Mouse (Mus musculus) CH12F3 (cell line): Measurements from ENCODE around the gene Fam92b.

Experiments used
- in situ Hi-C: fragments of 300-500 bp; cut with MboI; formaldehyde crosslinking; loops from 2 replicates; pipeline ENCODE4 v1.14.3; 2020; ENCODE audit warnings: low sequenced_read_pairs

Gene Fam92b

DNA sequence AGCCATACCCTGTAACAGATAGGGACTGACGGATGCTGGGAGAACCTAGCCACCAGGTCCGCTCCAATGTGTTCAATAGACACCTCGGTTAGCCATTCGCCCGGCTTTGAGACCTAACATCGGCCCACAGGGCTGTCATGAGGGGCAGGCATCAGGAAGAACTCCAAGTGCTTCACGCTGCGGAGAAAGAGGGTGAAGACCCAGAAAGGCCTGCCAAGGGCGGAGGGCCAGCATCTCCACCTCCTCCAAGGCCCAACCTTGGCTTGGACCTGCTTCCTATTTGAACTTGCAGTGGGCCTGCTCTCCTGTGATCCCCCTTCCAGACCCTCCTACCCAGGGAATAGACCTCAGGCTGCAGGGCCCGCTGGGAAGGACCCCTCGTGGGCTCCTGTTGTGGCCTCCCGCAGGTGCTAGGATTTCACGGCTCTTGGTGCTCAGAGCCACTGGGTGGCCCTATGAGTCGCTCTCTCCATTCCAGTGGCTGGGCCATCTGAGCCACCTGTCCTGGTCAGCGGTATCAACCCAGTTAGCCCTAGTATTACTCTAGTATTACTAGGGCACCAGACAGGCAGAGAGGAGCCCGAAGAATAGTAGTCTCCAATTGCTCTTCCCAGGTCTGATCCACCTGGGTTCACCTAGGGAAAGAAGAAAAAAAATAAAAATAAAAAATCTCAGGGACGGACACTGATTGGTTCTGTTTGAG is 13.0 kb upstream of the Fam92b start:
- in situ Hi-C loops = no loop called here

DNA sequence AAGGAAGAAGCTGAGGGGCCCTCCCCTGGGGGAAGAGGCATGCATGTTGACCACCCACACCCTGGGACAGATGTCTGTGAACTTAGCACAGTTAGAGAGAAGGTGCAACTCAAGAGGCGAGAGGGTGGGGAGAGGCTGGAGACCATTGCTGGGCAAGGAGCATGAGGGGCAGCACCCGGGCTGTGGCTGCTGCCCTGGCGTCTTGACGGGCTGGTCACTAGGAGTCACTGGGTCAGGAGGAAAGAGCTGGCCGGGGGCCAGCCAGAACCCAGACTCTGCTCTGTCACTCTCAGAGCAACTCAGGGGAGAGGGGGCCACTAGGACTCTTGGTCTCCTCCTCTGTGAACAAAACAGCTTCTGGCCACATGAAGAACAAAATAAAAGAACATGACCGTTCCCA is 12.2 kb upstream of the Fam92b start:
- in situ Hi-C loops = no loop called here

DNA sequence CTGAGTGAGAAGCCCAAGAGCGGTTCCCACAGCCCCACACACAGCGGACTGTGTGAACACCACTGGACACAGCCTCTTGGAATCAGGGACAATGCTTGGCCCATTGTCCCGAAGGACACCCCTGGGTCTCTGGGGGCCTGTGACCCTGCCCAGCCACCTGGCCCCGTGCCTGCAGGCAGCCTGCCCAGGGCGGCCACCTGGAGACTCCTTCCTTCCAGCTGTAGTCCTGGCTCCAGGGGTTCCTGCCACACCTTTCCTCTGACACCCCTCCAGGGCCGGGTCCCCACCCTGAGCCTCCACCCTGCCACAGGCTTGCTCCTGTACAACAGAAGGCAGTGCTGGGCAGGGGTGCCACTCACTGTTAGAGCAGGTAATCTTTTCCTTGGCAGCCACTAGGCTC is 11.2 kb upstream of the Fam92b start:
- in situ Hi-C loops = no loop called here

DNA sequence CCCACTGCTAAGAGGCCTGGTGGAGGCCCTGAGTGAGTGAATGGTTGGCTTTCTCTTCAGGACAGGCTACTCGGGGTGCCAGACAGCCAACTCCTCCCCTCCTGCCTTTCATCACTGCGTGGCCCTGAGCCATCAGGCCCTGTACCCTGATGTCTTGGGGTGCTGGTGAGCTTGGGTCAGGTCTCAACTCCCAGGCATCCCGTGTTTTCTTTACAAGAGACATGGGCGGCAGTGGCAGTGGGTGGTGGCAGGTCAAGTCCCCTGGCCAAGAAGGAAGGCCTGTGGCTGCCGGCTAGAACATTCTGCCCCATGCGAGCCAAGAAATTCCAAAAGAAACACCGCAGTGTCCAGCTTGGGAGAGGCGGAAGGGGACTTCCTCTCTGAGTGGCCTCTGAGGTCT is 9.2 kb upstream of the Fam92b start:
- in situ Hi-C loops = no loop called here

DNA sequence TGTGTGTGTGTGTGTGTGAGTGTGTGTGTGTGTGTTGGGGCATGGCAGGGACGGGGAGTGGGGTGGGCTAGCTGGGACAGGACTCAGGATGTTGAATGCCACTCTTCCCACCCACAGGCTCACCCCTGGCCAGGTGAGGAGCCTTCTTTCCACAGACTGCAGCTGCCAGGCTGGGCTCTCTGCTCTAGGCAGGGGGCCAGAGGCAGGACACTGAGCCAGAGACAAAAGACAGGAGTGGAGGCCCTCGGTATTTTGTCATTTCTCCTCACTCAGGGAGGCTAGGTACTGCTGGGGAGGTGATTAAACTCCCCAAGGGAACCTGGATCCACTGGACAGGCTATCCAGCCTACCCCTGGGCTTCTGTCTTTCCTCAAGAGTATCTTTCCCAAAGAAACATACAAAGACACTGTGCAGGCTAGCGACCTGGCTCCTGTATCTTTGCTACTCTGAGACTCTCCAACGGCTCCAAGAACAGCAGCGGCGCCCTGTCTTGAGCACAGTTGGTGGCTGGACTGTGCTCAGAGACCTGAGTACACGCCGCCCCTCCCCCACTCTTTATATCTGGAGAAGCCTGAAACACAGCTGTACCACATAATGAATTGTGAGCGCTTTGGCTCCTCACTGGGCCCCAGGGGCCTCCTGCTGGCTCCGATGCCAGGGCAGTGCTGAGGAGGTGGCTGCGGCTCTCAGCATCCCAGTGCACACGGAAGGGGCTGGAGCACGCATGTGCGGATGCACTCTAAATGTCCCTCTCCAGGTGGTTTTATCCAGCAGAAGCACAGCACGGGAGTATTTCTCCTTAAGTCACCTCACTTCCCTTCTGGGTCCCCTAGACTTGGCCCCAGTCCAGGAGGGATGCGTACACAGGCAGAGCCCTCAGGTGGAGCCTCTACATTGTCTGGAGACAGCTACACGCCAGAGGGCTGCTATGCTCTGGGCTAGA is 7.9 kb upstream of the Fam92b start:
- in situ Hi-C loops = no loop called here

DNA sequence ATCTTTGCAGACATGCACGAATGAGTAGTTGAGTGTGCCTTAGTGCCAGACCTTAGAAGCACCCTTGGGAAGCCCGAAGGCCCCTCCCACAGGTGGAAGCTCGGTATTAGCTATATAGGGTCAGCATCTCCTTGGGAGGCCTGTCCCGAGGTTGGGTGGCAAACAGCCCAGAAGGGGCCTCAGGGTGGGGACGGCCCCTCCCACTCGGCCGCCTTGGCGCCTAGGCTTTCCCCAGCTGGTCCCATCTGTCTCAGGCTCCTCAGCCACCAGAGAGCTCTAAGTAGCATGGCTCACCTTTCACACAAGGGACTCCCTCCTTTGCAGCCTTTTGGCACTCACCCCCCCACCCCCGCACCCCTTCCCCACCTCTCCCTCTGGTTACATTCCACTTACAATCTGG is 7.1 kb upstream of the Fam92b start:
- in situ Hi-C loops = no loop called here

DNA sequence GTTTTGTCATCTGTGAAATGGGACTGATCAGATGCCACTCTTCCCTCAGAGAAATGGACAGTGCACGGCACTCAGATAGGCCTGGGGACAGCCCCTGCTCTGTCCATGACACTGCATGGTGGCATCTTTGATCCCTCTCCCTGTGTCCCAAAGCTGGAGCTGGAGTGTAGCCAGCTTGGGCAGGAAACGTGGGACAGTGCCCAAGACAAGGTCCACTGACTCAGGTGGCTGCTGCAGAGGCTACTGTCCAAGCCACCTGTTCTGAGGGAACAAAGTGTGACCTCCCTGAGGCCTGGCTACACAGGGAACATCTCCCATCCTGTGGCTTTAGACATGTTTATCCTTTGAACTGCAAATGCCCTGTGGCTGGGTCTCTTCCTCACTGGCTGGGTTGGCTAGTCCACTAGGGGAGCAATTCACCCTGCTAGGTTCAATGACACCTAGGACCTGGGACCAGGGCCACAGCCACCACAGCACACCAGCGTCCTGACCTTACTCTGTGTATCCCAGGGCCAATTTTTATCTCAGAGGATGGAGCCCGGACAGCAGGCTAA is 4.7 kb upstream of the Fam92b start:
- in situ Hi-C loops = no loop called here

DNA sequence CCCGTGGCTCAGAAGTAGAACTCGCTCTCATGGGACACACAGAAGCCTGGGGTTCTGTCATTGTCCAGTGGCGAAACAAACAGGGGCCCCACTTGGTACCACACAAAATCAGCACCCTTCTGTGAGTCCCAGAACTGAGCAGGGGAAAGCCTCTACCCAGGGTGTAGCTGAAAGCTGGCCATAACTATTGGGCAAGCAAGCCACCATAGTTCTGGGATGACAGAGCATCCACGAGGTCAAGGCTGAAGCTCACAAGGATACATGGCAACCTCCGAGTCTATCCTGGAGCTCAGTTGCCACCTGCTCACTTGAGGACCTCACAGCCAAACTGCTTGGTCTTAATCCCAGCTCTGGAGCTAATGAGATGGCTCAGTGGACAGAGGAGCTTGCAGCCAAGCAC is 4.0 kb upstream of the Fam92b start:
- in situ Hi-C loops = no loop called here

DNA sequence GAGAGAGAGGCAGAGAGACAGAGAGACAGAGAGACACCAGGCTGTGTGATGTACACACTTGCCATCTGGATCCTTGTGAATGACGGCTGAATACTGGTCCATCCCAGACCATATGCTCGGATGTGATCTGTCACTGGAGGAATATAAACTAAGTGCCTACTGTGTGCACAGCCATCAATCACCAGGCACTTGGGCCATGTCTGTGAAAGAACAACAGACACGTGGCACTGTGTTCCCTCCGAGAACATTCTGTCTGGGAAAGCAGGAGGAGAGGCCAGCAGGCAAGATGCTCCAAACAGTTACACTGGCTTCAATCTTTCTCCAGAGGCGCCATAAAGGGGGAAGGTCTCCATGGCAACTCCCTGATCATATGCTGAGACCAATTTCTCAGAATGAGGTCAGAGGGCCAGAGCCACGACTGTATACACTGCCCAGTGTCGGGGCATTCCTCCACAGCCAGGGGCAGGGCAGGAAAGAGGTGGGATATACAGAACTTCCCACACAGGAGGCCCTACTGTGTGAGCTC is 3.2 kb upstream of the Fam92b start:
- in situ Hi-C loops = no loop called here

DNA sequence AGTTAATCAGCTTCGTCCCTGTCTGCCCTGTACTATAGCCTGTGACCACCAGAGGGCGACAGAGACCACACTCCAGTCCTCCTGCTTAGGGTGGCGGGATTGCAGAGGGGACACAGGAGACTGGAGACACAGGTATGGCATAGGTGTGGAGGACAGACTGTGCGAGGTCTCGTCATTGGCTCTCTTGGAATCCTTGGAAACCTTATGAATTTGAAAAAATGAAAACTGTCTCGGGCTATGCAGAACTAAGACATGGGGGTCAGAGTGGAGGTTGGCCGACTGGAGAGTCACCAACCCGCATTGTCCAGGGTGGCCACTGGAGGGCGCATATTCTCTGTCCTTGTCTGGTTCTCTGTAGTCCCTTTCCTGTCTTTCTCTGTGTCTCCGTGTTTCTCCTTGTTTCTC is 1.8 kb upstream of the Fam92b start:
- in situ Hi-C loops = no loop called here

DNA sequence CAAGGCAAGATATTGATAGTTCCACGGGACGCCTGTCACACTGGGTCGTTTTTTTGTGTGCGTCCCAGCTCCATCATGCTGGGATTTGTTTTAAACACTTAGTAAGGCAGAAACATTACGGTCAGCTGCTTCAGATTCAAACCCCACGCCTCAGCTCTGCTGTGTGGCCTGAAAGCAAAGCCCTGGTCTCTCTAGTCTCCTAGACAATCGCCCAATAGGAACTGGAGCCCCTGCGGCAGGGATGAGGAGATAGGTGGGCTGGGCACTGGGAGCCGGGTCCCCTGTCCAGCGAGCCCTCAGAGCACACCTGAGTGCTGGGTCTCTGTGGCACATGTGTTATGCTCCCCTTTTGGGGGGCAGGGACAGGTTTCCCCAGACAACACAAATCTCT is 853 bp upstream of the Fam92b start:
- in situ Hi-C loops = no loop called here

DNA sequence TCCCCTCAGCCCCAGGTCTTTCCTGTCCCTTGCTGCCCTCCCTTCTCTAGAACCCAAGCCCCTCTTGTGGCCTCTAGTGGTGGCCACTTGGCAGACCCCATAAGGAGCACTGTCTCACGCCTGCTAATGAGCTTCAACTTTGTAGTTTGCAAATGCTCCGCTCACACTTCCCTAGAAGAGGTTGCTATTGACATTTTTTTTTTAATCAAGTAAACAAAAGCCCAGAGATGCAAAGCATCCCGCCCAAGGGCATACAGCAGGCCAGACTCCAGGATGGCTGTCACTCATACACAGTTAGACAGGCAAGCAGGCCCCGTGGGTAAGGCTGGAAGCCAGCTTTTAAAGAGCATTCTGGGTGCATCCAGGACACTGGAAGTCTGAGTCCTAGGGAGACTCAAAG is 661 bp downstream of the Fam92b start:
- in situ Hi-C loops = no loop called here

DNA sequence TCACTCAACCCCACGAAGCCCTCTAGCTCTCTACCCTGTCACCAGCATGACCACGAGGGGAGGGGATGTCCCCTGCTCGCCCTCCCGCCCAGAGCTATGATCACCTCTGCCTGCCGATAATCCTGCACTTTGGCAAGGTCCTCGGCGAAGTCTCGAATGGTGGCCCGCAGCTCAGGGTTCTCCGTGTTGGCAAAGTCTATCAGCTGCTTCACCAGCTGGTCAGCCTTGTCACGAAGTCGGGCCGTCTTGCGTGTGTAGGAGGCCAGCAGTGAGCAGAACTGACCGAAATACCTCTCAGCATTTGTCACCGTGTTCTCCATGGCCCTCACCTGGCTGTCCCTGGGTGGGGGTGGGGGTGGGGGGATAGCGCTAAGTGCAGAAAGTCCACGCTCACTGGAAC is 2.7 kb downstream of the Fam92b start:
- in situ Hi-C loops = no loop called here

DNA sequence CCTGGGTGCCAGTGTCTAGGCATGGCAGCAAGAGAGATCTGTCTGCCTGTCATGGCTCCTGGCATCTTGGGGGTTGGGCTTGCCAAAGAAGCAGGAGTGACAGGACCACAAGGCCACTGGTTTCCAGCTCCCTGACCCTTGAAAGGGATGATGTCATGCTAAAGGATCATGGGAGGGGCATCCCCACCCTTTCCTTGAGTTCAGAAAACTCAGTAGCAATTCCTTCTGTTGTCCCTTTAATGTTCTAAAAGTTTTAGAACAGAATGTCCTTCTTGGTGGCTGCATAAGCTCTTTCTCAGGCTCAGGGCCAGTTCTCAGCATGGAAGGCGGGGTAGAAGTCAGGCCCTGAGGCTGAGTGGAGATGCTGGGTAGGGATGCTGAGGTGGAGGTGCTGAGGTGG is 4.1 kb downstream of the Fam92b start:
- in situ Hi-C loops = no loop called here

DNA sequence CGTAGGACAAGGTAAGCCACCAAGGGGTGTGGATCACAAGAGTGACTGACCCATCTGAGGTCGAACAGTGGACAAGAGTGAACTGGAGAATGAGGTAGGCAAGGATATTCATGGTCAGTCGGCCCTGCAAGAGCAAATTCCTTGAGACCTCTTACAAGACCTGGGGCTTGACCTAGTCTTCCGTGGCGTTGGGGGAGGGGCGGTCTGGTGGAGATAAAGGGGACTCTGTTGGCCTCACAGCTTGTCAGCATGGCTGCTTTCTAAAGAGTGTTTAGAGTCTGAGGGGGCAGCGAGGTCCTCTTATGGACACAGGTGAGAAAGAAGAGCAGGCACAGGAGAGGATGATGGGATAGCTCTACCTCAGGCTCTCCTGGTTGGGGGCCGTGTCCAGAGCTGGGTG is 8.1 kb downstream of the Fam92b start:
- in situ Hi-C loops = no loop called here

DNA sequence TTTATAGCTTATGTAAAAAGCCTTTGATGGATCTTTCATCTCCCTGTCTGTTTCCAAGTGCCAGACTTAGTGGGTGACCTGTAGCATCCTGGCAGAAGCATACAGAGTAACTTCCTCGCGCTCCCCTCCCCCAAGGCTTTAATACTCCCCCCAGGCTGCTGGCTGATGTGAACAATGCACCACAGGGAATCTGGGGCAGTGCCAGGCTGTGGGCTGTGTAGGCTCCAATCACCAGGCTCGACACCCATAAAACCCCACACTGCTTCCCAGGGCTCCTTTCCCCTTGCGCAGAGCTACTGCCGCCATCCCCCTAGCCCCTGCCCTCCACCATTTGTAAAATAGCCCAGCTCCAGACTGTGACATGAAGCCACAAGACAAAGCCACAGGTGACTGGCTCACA is 9.4 kb downstream of the Fam92b start:
- in situ Hi-C loops = no loop called here

DNA sequence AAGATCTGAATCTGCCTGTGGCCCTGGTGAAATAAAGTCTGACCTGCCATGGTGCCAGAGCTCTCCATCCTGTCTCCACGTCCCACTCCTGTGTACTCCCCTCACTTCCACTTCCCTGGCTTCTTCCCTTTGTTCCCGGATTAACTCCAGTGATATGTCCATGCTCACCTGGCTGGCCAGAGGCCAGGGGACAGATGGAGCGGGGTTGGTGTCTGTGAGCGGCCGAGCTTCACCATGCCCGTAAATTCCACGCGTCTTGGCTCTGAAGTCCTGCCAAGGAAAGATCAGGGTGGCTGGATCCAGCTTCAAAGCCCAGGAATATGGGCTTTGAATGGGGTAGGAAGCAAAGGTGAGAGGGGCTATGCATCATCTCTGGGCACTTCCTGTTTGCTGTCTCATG is 10.1 kb downstream of the Fam92b start:
- in situ Hi-C loops = no loop called here

DNA sequence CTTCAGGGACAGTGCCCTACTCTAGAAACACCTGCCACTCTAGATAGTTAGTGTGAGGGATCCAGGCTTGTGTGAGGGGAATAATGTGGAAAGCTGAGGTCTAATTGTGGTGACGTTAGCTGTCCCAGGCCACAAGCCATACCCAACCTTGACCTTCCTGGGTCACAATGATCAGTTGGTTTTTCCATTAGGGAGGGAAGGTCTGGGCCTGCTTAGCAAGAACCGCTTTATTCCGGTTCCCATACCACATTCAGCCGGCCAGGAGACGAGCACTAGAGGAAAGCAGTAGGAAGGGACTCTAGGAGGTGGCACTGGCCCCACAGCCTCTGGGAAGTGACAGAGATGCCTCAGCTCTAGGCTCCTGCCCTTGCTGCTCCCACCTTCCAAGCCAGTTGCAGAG is 13.2 kb downstream of the Fam92b start:
- in situ Hi-C loops = no loop called here

DNA sequence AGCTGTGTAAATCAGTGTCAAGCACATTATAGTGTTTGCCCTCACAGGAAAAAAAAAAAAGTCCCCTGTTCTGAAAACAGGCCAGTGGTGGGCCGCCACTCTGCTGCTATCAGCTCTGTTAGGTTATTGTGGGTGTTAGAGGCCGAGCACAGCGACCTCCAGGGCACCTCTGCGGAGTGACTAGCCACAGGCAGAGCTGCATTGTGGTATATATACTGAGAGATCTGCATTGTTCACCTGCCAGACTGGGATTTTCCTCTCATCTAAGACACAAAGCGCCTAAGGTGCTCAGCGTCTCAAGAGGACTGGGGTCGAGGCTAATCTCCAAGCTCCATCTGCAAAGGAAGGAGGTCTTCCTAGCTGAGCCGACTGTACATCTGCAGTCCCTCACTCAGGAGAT is 13.9 kb downstream of the Fam92b start:
- in situ Hi-C loops = no loop called here

DNA sequence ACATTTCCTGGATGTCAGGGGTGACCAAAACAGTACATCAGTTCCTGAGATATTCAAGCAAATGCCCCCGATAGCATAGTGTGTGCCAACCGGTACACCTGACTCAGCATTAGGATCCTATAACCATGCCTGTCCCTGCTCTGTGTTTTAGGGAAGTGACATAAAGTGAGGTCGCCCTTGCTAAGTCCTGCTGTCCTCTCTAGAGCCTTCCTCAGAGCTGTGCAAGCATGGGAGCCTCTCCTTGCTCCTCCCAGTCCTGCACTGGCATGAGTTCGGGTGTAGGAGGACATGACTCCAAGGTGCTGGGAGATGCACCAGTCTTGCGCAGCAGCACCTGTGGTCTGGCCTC is 14.9 kb downstream of the Fam92b start:
- in situ Hi-C loops = no loop called here

DNA sequence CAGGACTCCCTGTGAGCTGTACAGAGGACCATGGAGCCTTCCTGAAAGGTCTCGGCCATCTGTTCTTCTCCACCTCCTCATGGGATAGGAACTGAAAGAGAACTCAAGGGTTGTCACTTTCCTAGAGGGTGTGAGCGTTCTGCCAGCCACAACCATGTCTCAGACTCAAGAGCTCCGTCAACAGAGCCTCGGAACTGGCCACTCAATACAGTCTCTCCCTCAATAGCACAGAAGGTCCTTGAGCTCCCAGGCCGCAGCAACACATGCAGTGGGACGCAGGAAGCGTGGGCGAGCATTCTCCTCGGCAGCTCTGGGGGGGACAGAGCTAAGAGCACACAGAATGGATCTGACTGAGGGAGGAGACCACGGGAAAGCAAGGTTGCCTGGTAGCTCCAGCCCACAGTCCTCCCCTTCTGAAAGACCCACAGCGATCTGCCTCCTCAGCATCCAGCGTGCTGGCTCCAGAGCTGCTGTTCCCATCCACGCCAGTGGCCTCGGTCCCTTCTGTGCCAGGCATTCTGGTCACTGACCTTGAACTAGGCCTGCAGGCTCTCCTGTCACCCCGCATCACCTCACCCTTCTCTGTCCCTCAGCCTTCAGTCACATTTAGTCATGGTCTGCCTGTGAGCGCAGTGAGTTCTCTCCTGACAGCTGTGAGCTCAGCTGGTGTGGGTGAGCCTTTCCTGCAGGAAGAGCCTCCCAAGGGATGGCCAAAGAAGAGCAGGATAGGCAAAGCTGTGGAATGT is 15.4 kb downstream of the Fam92b start:
- in situ Hi-C loops = no loop called here
